Mouse (Mus musculus): ENCODE measurements around the gene Ccdc169. TPM values are rescaled to one million over a fixed set of nuclear protein-coding genes. Genes with fewer than 3 reads are reported as not detected.

Gene Ccdc169
- polyA plus RNA-seq, 1 experiment: 0.05 TPM

DNA sequence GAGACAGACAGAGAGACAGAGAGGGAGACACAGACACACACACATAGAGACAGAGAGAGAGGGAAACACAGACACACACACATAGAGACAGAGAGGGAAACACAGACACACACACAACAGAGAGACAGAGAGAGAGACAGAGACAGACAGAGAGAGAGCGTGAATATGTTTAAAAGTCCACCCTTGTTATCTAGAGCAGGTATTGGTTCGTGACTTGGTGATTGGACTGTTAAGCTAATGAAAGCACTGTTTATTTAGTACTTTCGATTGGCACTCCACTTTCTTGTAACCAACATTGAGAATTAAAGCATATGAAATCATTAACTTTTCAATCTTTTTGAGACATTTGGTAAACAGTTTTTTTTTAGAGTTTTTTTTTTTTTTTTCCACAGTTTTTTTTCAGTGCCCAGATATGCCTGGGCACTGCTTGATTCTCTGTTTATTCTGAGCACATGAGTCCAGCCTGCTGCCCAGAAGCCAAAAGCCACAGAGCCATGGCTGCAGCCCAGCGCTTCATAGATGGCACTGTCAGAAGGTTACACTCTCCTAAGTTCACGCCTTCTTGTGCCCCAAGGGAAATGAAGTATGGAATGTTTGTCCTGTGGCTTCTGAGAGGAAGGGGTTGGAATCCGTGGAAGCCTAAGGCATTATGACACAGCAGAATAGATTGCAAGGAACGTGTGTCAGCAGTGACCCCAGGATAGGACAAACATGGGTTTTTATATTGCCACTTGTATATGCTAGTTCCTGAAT lies 22.6 kb upstream of the Ccdc169 start:
- Histone ChIP-seq H3ac (ENCODE audit: control insufficient read depth, insufficient read length, low read depth) (no peak overlapping the region), H3K36me3 (ENCODE audit: control insufficient read depth, insufficient read depth) (peaks cover 29% of the 10 kb centered on the region), H3K79me3 (ENCODE audit: low read depth) (peaks cover 56% of the 10 kb centered on the region), H3K4me3 (ENCODE audit: insufficient read depth, poor library complexity, severe bottlenecking) (peak overlapping the region; percentile 66), H3K79me2 (ENCODE audit: control insufficient read depth, insufficient read depth) (peaks cover 70% of the 10 kb centered on the region), H3K27me3 (ENCODE audit: control insufficient read depth, insufficient read depth, insufficient read length) (no peaks in the 10 kb centered on the region)
- TF ChIP-seq USF1 (IDR thresholded peaks at IDR 0.05; ENCODE audit: low read depth): no peak
- TF ChIP-seq CTCF (IDR thresholded peaks at IDR 0.05; ENCODE audit: control insufficient read depth, insufficient read depth, insufficient read length): no peak
- TF ChIP-seq CEBPB (IDR thresholded peaks at IDR 0.05; ENCODE audit: low read depth): peak; percentile 16
- TF ChIP-seq MYOD1 (IDR thresholded peaks at IDR 0.05; ENCODE audit: control insufficient read depth, insufficient read length, low read depth): no peak
- no peak for TF ChIP-seq MYOG (IDR thresholded peaks at IDR 0.05; ENCODE audit: control insufficient read depth, extremely low read depth, insufficient read length)
- TF ChIP-seq FOSL1 (IDR thresholded peaks at IDR 0.05; ENCODE audit: insufficient read depth, low read length, poor library complexity, severe bottlenecking): no peak
- TF ChIP-seq MAX (IDR thresholded peaks at IDR 0.05): peak; percentile 90

DNA sequence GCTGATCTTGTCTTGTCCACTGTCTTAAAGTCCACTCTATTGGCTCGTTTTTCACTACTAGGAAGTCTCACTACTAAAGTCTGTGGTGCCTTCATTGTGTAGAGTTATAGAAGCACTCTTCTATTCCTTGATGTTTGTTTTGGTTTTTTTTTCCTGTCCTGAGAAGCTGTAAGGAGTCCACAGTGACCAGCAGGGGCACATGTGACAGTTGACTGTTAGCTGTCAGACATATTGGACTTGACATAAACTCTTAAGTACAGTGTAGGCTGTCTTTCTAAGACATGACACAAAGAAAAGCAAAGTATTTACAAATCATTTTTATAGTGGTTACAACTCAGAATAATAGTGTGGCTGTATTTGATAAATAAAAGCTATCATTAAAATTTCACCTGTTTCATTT lies 22.1 kb upstream of the Ccdc169 start:
- Histone ChIP-seq H3K36me3 (ENCODE audit: control insufficient read depth, insufficient read depth) (peaks cover 35% of the 10 kb centered on the region), H3K4me3 (ENCODE audit: insufficient read depth, poor library complexity, severe bottlenecking) (no peak overlapping the region), H3K27me3 (ENCODE audit: control insufficient read depth, insufficient read depth, insufficient read length) (no peaks in the 10 kb centered on the region), H3ac (ENCODE audit: control insufficient read depth, insufficient read length, low read depth) (no peak overlapping the region), H3K79me3 (ENCODE audit: low read depth) (peaks cover 59% of the 10 kb centered on the region), H3K79me2 (ENCODE audit: control insufficient read depth, insufficient read depth) (peaks cover 75% of the 10 kb centered on the region)
- TF ChIP-seq FOSL1 (IDR thresholded peaks at IDR 0.05; ENCODE audit: insufficient read depth, low read length, poor library complexity, severe bottlenecking) (no peak), USF1 (IDR thresholded peaks at IDR 0.05; ENCODE audit: low read depth) (peak; percentile 60)

DNA sequence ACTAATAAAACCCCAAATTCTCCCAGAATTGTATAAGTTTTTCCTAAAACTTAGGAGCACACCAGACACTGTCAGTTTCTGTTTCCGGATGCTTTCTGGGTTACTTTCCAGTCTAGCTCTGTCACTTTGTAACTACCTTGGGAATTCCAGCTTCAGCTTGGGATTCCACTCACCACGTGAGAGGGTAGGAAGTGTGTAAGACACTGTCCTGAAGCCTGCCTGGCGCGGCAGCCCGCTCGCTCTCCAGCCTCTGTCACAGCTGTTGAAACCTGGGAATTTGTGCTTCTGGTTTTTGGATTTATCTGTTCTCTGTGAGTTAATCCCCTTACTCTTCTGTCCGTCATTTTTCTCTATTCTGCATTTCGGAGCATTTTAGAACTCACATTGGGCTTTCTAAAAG lies 21.1 kb upstream of the Ccdc169 start:
- Histone ChIP-seq H3K27me3 (ENCODE audit: control insufficient read depth, insufficient read depth, insufficient read length) (no peaks in the 10 kb centered on the region), H3K36me3 (ENCODE audit: control insufficient read depth, insufficient read depth) (peaks cover 42% of the 10 kb centered on the region), H3K79me3 (ENCODE audit: low read depth) (peaks cover 67% of the 10 kb centered on the region), H3K79me2 (ENCODE audit: control insufficient read depth, insufficient read depth) (peaks cover 85% of the 10 kb centered on the region), H3K4me3 (ENCODE audit: insufficient read depth, poor library complexity, severe bottlenecking) (no peak overlapping the region), H3ac (ENCODE audit: control insufficient read depth, insufficient read length, low read depth) (no peak overlapping the region)
- no peak for TF ChIP-seq MYOD1 (IDR thresholded peaks at IDR 0.05; ENCODE audit: control insufficient read depth, insufficient read length, low read depth)
- TF ChIP-seq USF1 (IDR thresholded peaks at IDR 0.05; ENCODE audit: low read depth): peak; percentile 55
- no peak for TF ChIP-seq CTCF (IDR thresholded peaks at IDR 0.05; ENCODE audit: control insufficient read depth, insufficient read depth, insufficient read length)
- TF ChIP-seq CEBPB (IDR thresholded peaks at IDR 0.05; ENCODE audit: low read depth): no peak
- TF ChIP-seq MYOG (IDR thresholded peaks at IDR 0.05; ENCODE audit: control insufficient read depth, extremely low read depth, insufficient read length): no peak
- peak; percentile 65 for TF ChIP-seq MAX (IDR thresholded peaks at IDR 0.05)
- TF ChIP-seq FOSL1 (IDR thresholded peaks at IDR 0.05; ENCODE audit: insufficient read depth, low read length, poor library complexity, severe bottlenecking): no peak

DNA sequence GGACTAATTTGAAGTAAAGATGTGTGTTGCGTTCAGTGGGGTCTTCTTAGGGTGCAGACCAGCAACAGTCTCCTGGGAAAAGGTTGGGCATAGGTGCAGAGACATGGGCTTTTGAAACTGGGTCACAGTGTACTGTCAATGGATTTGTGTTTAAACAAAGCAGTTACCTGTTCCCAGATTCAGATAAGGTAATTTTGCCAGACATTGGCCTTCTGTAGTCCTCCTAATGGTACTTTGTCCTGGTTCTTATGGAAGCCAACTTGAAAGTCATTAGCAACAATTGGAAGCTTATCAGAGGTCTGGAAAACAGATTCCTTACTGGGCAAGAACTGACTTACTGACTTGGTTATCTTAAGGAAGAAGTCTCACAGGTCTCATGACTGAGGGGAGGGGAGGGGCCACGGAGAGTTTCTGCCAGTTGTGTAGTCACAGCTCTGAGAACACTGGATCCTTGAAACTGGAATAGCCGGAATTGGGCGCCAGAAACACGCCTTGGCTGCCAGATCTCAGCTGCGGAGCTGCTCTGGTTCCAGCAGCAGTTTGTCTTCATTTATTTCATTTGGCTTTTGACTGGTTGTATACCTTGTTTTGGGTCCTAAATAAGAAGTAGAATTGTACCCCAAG lies 17.8 kb upstream of the Ccdc169 start:
- TF ChIP-seq CTCF (IDR thresholded peaks at IDR 0.05; ENCODE audit: control insufficient read depth, insufficient read depth, insufficient read length): no peak
- TF ChIP-seq MAX (IDR thresholded peaks at IDR 0.05): no peak
- TF ChIP-seq CEBPB (IDR thresholded peaks at IDR 0.05; ENCODE audit: low read depth): no peak
- TF ChIP-seq MYOG (IDR thresholded peaks at IDR 0.05; ENCODE audit: control insufficient read depth, extremely low read depth, insufficient read length): no peak
- no peak for TF ChIP-seq USF1 (IDR thresholded peaks at IDR 0.05; ENCODE audit: low read depth)
- no peak for TF ChIP-seq FOSL1 (IDR thresholded peaks at IDR 0.05; ENCODE audit: insufficient read depth, low read length, poor library complexity, severe bottlenecking)
- TF ChIP-seq MYOD1 (IDR thresholded peaks at IDR 0.05; ENCODE audit: control insufficient read depth, insufficient read length, low read depth): no peak

DNA sequence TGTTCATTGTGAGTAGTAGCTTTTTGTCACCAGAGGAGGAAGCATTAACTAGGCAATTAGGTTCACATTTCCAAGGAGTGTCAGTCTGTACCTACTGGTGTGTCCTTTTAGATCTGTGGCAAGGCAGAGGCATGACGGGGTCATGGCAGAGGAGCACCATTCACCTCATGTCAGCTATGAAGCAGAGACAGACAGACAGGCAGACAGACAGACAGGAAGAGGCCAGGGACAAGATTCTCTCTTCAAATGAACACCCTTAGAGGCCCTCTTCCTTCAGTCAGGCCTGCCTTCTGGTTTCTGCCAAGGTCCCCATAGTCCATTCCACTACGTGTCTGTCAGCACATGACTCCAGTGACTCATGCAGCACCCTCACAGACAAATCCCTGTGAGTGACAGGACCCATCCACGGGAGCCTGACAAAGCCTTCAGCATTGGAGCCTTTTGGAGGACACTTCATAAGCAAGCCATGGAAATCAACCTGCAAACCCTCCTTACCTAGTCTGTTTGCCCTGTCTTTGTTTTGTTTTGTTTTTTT lies 14.7 kb upstream of the Ccdc169 start:
- Histone ChIP-seq H3K79me2 (ENCODE audit: control insufficient read depth, insufficient read depth) (peaks cover 69% of the 10 kb centered on the region), H3K27me3 (ENCODE audit: control insufficient read depth, insufficient read depth, insufficient read length) (no peaks in the 10 kb centered on the region), H3K79me3 (ENCODE audit: low read depth) (peaks cover 46% of the 10 kb centered on the region), H3ac (ENCODE audit: control insufficient read depth, insufficient read length, low read depth) (no peak overlapping the region), H3K4me3 (ENCODE audit: insufficient read depth, poor library complexity, severe bottlenecking) (no peak overlapping the region), H3K36me3 (ENCODE audit: control insufficient read depth, insufficient read depth) (peaks cover 98% of the 10 kb centered on the region)
- TF ChIP-seq MAX (IDR thresholded peaks at IDR 0.05): no peak
- TF ChIP-seq CTCF (IDR thresholded peaks at IDR 0.05; ENCODE audit: control insufficient read depth, insufficient read depth, insufficient read length): no peak
- no peak for TF ChIP-seq CEBPB (IDR thresholded peaks at IDR 0.05; ENCODE audit: low read depth)
- no peak for TF ChIP-seq FOSL1 (IDR thresholded peaks at IDR 0.05; ENCODE audit: insufficient read depth, low read length, poor library complexity, severe bottlenecking)
- TF ChIP-seq MYOG (IDR thresholded peaks at IDR 0.05; ENCODE audit: control insufficient read depth, extremely low read depth, insufficient read length): no peak

More for the DNA sequence above, 17.8 kb upstream of the Ccdc169 start:
- Histone ChIP-seq H3K79me3 (ENCODE audit: low read depth) (peaks cover 61% of the 10 kb centered on the region), H3K79me2 (ENCODE audit: control insufficient read depth, insufficient read depth) (peaks cover 89% of the 10 kb centered on the region), H3ac (ENCODE audit: control insufficient read depth, insufficient read length, low read depth) (no peak overlapping the region), H3K4me3 (ENCODE audit: insufficient read depth, poor library complexity, severe bottlenecking) (no peak overlapping the region), H3K36me3 (ENCODE audit: control insufficient read depth, insufficient read depth) (peaks cover 76% of the 10 kb centered on the region), H3K27me3 (ENCODE audit: control insufficient read depth, insufficient read depth, insufficient read length) (no peaks in the 10 kb centered on the region)

Data from C2C12 (cell line).